Mouse (Mus musculus): ENCODE measurements at regions not wholly inside any gene's neighbourhood (a gene's known extent, or its start where the extent isn't known, plus 50 kb on each side); places are given as distances from the start of the nearest gene placed in this dataset.
A peak's percentile ranks its signal among the peaks of the same experiment; 100 is the strongest.

- peak; percentile 57 for DNase-seq (ENCODE audit: low spot score)
Observed at GRCm38 (mm10) chr6:31613590-31614319, 50.0 kb upstream of the Podxl start.
